Mouse (Mus musculus) kidney, adult 2 months (tissue): ENCODE data around the gene Ggt1. TPM values are rescaled to one million over a fixed set of nuclear protein-coding genes. Genes with fewer than 3 reads are reported as not detected.
"Not testable (repeated sequence)": the region's sequence is repeated elsewhere in the genome, so short reads cannot be mapped to it uniquely, and the experiment has no call there.

ENCODE experiments used
- DNase-seq: peaks from one replicate; pipeline ENCODE4 v3.0.0; 2021
- H3K27ac ChIP-seq: fragments of 200-500 bp; 2 replicates; pipeline ENCODE4 v1.5.1; 2012; ENCODE audit warnings: low read depth, low read length, control low read depth, inconsistent platforms; ENCODE audit not compliant: insufficient read depth
- H3K27me3 ChIP-seq: fragments of 200-500 bp; replicated peaks from 2 replicates; pipeline ENCODE4 v1.6.1; 2012; ENCODE audit warnings: mild to moderate bottlenecking, moderate library complexity, low read length, inconsistent platforms; ENCODE audit not compliant: control insufficient read depth, insufficient read depth
- H3K36me3 ChIP-seq: fragments of 200-500 bp; 2 replicates; pipeline ENCODE4 v1.6.1; 2012; ENCODE audit warnings: mild to moderate bottlenecking, moderate library complexity, low read length, inconsistent platforms; ENCODE audit not compliant: control insufficient read depth, insufficient read depth
- H3K4me1 ChIP-seq: fragments of 200-500 bp; 2 replicates; pipeline ENCODE4 v1.6.1; 2011; ENCODE audit warnings: low read length; ENCODE audit not compliant: control insufficient read depth, insufficient read depth
- H3K4me3 ChIP-seq: fragments of 200-500 bp; 2 replicates; pipeline ENCODE4 v1.5.1; 2011; ENCODE audit warnings: mild to moderate bottlenecking, low read depth, low read length, control low read depth; ENCODE audit not compliant: insufficient read depth
- CTCF ChIP-seq: fragments of 200-500 bp; conservative IDR thresholded peaks from 2 replicates; pipeline ENCODE4 v1.5.1; 2011; ENCODE audit warnings: low read depth, mild to moderate bottlenecking, control low read depth, low read length, moderate library complexity, mixed read lengths; ENCODE audit not compliant: insufficient read depth, insufficient read length
- POLR2A ChIP-seq: fragments of 200-500 bp; IDR thresholded peaks from one replicate; pipeline ENCODE4 v1.6.1; 2011; ENCODE audit warnings: low read depth, low read length, control low read depth
- WGBS: fragments of 180-500 bp; shearing (Covaris S2); methylation state at CpG from one replicate; pipeline ENCODE4 v1.1.7; 2018; 5-methylcytosine and 5-hydroxymethylcytosine counted together
- polyA plus RNA-seq: library from polyadenylated mRNA; depleted of rRNA; stranded (reverse); fragments of >200 nt; gene quantifications from 2 replicates; pipeline ENCODE4 v1.2.3, GENCODE M21; 2012

Gene Ggt1
- polyA plus RNA-seq, 1 experiment, result 881 TPM

DNA sequence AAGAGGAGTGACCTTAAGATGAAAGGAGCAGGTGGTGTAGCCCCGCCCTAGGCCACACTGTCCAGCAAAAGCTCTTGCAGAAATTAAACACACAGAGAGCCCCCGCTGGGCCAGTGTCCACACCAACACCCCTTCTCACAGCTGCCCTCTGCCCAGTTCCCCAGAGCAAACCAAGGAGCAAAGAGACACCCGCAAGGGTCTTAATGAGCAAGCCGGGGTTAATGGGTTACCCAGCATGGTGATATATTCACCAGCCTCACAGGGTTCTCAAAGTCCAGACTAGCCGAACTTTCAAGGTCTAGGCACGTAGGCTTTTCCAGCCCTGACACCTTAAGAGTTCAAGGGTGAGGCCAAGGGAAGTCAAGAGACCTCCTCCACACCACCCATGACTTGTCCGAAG, 4.5 kb downstream of the Ggt1 start:
- Histone ChIP-seq H3K4me1 (peaks cover 17% of the 10 kb centered on the region; the same call in 1 of the 2 replicates), H3K27me3 (no peaks in the 10 kb centered on the region), H3K4me3 (peak overlapping the region; percentile 42), H3K27ac (peak overlapping the region; percentile 89), H3K36me3 (no peaks in the 10 kb centered on the region)
- DNase-seq, result peak; percentile 96
- WGBS, result 42% methylated on average over 7 of the region's 7 CpGs
- TF ChIP-seq POLR2A (no peak), CTCF (no peak)

DNA sequence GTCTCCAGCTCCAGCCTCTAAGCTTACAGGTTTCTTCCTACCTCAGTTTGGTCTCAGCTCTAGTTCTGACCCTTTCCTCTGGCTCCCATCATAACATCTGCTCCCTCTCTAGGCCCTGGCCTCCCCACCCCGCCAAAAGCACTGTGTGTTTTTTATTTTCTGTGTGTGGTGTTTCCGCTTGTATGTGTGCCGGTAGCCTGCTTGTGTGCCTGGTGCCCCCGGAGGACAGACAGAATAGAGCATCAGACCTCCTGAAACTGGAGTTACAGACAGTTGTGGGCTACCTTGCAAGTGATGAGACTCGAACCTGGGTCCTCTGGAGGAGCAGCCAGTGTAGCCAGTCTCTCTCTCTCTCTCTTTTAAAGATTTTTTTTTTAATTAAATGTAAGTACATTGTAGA, 4.9 kb downstream of the Ggt1 start:
- Histone ChIP-seq H3K4me3 (peak overlapping the region; percentile 42), H3K36me3 (no peaks in the 10 kb centered on the region), H3K27ac (peak overlapping the region; percentile 89), H3K4me1 (peaks cover 19% of the 10 kb centered on the region; the same call in 1 of the 2 replicates), H3K27me3 (no peaks in the 10 kb centered on the region)
- WGBS, result 51% methylated on average over 5 of the region's 5 CpGs
- TF ChIP-seq CTCF, result no peak
- no peak for TF ChIP-seq POLR2A
- DNase-seq, result no peak

DNA sequence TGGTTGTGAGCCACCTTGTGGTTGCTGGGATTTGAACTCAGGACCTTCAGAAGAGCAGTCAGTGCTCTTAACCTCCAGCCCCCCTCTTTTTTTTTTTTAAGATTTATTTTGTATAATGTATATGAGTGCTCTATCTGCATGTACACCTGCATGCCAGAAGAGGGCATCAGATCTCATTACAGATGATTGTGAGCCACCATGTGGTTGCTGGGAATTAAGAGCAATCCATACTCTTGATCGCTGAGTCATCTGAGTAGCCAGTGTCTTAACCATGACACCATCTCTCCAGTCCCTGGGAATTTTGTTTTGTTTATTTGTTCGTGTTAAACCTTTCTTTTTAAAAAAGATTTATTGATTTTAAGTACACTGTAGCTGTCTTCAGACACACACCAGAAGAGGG, 5.4 kb downstream of the Ggt1 start:
- not testable (repeated sequence) for H3K27me3 ChIP-seq, H3K27ac ChIP-seq, H3K4me3 ChIP-seq, H3K36me3 ChIP-seq, DNase-seq
- peaks cover 19% of the 10 kb centered on the region; the same call in 1 of the 2 replicates for H3K4me1 ChIP-seq
- 61% methylated on average over 2 of the region's 2 CpGs for WGBS

DNA sequence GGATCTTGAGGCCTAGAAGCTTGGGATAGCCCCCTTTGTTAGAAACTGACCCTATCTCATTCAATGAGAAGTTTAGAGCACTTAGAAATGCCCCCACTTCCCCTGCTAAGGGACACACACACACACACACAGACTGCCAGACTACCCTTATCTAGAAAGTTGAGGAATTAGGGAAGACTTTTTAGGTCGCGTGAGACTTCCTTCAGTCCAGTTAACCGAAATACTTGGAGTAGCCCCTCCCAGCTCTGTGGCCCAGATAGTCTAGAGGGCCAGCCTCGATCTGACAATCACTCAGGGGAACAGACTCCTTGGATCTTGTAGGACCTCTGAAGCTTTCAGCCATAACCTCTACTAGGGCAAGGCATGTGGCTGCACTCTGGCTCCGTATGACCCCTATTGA, 6.6 kb downstream of the Ggt1 start:
- Histone ChIP-seq H3K4me1 (peaks cover 23% of the 10 kb centered on the region; the same call in 1 of the 2 replicates), H3K27me3 (no peaks in the 10 kb centered on the region), H3K27ac (peak overlapping the region; percentile 73), H3K4me3 (peak overlapping the region; percentile 55), H3K36me3 (no peaks in the 10 kb centered on the region)
- DNase-seq, result no peak
- 22% methylated on average over 5 of the region's 5 CpGs for WGBS
- TF ChIP-seq POLR2A, result no peak
- no peak for TF ChIP-seq CTCF

DNA sequence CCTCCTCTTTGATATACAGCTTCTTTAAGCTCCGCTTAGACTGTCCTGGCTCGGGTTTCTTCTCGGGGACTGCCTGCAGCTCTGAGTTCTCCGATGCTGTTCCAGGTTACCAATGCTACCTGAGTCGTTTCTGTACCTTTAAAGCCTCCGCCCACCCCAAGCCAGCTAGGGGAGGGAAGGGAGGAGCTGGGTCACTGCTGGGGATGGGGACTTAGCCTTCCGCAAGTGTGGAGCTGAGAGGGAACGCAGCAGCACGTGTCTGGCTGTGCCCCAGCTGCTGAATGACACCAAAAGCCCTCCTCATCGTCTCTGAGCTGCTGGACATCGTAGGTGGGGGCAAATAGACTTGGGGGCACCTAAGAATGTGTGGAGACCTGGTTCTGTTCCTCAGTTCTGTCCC, 7.0 kb downstream of the Ggt1 start:
- peak; percentile 83 for DNase-seq
- H3K4me1 ChIP-seq, result peaks cover 23% of the 10 kb centered on the region; the same call in 1 of the 2 replicates
- TF ChIP-seq POLR2A (peak; percentile 65), CTCF (no peak)
- no peaks in the 10 kb centered on the region for H3K36me3 ChIP-seq
- peak overlapping the region; percentile 80 for H3K27ac ChIP-seq
- WGBS, result 10% methylated on average over 11 of the region's 11 CpGs
- H3K4me3 ChIP-seq, result peak overlapping the region; percentile 55
- no peaks in the 10 kb centered on the region for H3K27me3 ChIP-seq

DNA sequence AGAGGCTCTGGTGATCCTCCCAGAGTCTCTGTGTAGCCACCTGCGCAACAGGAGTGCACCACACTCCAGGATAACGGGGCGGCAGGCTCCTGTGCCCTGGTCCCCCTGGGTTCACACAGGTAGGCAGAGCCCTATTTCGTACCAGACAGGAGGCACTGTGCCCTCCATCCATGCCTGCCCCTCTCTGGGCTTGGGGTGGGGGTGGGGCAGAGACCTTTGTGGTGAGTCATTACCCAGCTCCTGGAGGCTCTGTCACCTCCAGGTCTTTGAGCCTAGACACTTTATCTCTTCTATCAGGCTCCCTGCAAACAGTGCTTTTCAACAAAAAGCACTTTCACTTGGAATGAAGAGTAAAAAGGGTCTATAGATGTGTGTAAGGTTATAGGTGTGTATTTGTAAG, 7.4 kb downstream of the Ggt1 start:
- Histone ChIP-seq H3K27ac (peak overlapping the region; percentile 80), H3K27me3 (no peaks in the 10 kb centered on the region), H3K4me1 (peaks cover 21% of the 10 kb centered on the region; the same call in 1 of the 2 replicates), H3K36me3 (no peaks in the 10 kb centered on the region), H3K4me3 (peak overlapping the region; percentile 55)
- peak; percentile 47 for DNase-seq
- no peak for TF ChIP-seq POLR2A
- WGBS, result 18% methylated on average over 4 of the region's 4 CpGs

DNA sequence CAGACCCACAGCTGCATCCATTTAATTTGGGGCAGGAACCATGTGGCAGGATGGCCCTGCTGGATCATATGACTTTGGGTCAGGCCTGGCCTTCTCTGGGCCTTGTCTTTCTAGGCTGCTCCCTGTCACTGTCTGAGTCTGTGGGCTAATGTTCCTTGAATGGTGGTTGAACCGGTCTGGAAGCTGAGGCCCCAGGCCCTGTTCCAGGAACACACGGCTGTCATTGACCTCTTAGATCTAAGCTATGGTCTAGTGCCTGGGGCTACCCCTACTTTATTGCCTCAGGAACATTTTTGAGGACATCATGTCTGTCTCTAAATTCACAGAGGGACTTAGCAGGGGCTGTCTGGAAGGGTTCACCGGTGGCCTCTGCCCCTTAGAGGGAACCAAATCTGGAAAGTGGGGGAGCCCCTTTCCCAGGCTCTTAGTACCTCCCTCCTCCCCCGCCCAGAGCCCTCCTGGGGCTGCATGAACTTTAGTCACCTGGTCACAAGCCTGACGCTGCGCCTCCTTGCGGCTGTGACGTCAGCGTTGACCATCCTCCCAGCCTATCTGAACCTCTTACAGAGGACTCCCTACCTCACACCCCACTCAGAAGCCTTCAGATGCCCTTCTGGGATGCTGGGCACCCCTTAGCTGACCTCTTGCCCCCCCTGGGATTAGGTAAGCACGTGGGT, 9.7 kb downstream of the Ggt1 start:
- no peaks in the 10 kb centered on the region for H3K36me3 ChIP-seq
- H3K27me3 ChIP-seq, result no peaks in the 10 kb centered on the region
- 29% methylated on average over 10 of the region's 10 CpGs for WGBS
- H3K4me3 ChIP-seq, result peak overlapping the region; percentile 57
- peak; percentile 91 for DNase-seq
- peaks cover 10% of the 10 kb centered on the region; the same call in 1 of the 2 replicates for H3K4me1 ChIP-seq
- H3K27ac ChIP-seq, result peak overlapping the region; percentile 90
- TF ChIP-seq CTCF (no peak), POLR2A (no peak)

DNA sequence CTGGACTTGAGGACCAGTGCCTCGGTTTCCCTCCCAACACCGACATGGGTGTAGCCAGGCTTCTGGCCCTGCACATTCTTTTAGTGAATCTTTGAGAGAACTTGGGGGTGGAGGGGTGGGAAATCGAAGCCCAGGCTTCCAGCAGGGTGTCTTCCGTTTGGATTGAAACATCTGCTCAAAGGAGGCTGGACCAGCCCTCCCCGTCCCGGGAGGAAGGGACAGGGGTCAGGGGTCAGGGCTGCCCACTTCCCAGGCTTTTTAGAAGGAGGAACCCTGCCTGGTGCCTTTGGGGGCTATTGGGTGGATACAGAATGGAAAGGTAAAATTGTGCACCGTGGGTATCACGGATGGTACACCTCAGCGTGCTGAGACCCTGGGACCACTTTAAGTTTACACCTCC, 10.5 kb downstream of the Ggt1 start:
- Histone ChIP-seq H3K27ac (peak overlapping the region; percentile 90), H3K4me3 (peak overlapping the region; percentile 57), H3K36me3 (no peaks in the 10 kb centered on the region), H3K4me1 (peaks cover 10% of the 10 kb centered on the region; the same call in 1 of the 2 replicates), H3K27me3 (no peaks in the 10 kb centered on the region)
- TF ChIP-seq CTCF, result no peak
- TF ChIP-seq POLR2A, result no peak
- 39% methylated on average over 9 of the region's 9 CpGs for WGBS
- DNase-seq, result no peak
